Mouse (Mus musculus) large intestine, adult 2 months (tissue): ENCODE measurements at regions not wholly inside any gene's neighbourhood (a gene's known extent, or its start where the extent isn't known, plus 50 kb on each side); places are given as distances from the start of the nearest gene placed in this dataset.

ENCODE experiments used
- DNase-seq: peaks from one replicate; pipeline ENCODE4 v3.0.0-alpha.2; 2012; ENCODE audit warnings: low read depth, low spot score
- WGBS: fragments of 180-500 bp; shearing (Covaris S2); methylation state at CpG from one replicate; pipeline ENCODE4 v1.1.7; 2018; 5-methylcytosine and 5-hydroxymethylcytosine counted together

GRCm38 (mm10) chr7:136065038-136065678 is 349.0 kb upstream of the Mki67 start:
- no peak for DNase-seq
- 61% methylated on average over 12 of the region's 12 CpGs for WGBS

GRCm38 (mm10) chr7:136065679-136066055 is 349.5 kb upstream of the Mki67 start:
- DNase-seq = no peak
- 70% methylated on average over 10 of the region's 10 CpGs for WGBS

- no peak for DNase-seq
- 46% methylated on average over 5 of the region's 5 CpGs for WGBS
Observed at GRCm38 (mm10) chr7:136070881-136071280, 354.7 kb upstream of the Mki67 start.

- WGBS = 84% methylated on average over 4 of the region's 4 CpGs
- DNase-seq = no peak
Observed at GRCm38 (mm10) chr7:136071331-136071730, 355.2 kb upstream of the Mki67 start.

GRCm38 (mm10) chr7:136073265-136073799 is 357.2 kb upstream of the Mki67 start:
- WGBS = 71% methylated on average over 6 of the region's 6 CpGs
- no peak for DNase-seq

- WGBS = 74% methylated on average over 2 of the region's 2 CpGs
Observed at GRCm38 (mm10) chr7:136074043-136074442, 357.9 kb upstream of the Mki67 start.

GRCm38 (mm10) chr7:136081534-136082252 is 365.5 kb upstream of the Mki67 start:
- no peak for DNase-seq
- 42% methylated on average over 7 of the region's 7 CpGs for WGBS

More at GRCm38 (mm10) chr7:136074043-136074442, 357.9 kb upstream of the Mki67 start:
- DNase-seq = no peak

GRCm38 (mm10) chr7:136082253-136082867 is 366.2 kb upstream of the Mki67 start:
- no peak for DNase-seq
- WGBS = 73% methylated on average over 4 of the region's 4 CpGs

- DNase-seq = no peak
- WGBS = 81% methylated on average over 10 of the region's 10 CpGs
Observed at GRCm38 (mm10) chr7:136083005-136083404, 366.8 kb upstream of the Mki67 start.

GRCm38 (mm10) chr7:136083571-136084342 is 367.6 kb upstream of the Mki67 start:
- DNase-seq = no peak
- 49% methylated on average over 14 of the region's 14 CpGs for WGBS

- DNase-seq = no peak
Observed at GRCm38 (mm10) chr7:136088785-136089184, 372.6 kb upstream of the Mki67 start.

GRCm38 (mm10) chr7:136094681-136095360 is 378.7 kb upstream of the Mki67 start:
- WGBS = 60% methylated on average over 14 of the region's 14 CpGs
- DNase-seq = no peak

More at GRCm38 (mm10) chr7:136088785-136089184, 372.6 kb upstream of the Mki67 start:
- 77% methylated on average over 6 of the region's 6 CpGs for WGBS

- no peak for DNase-seq
- 83% methylated on average over 4 of the region's 4 CpGs for WGBS
Observed at GRCm38 (mm10) chr7:136104021-136104420, 387.9 kb upstream of the Mki67 start.

GRCm38 (mm10) chr7:136112163-136112562 is 396.0 kb upstream of the Mki67 start:
- no peak for DNase-seq
- WGBS = 68% methylated on average over 6 of the region's 6 CpGs

GRCm38 (mm10) chr7:136120930-136121329 is 404.8 kb upstream of the Mki67 start:
- WGBS = 49% methylated on average over 7 of the region's 7 CpGs
- DNase-seq = no peak

- no peak for DNase-seq
- WGBS = 80% methylated on average over 1 of the region's 1 CpGs
Observed at GRCm38 (mm10) chr7:136121406-136121805, 405.2 kb upstream of the Mki67 start.

- DNase-seq = no peak
- WGBS = 54% methylated on average over 2 of the region's 2 CpGs
Observed at GRCm38 (mm10) chr7:136124786-136125185, 408.6 kb upstream of the Mki67 start.

GRCm38 (mm10) chr7:136126393-136126792 is 410.2 kb upstream of the Mki67 start:
- WGBS = 80% methylated on average over 3 of the region's 3 CpGs
- no peak for DNase-seq

GRCm38 (mm10) chr7:136127576-136127975 is 411.4 kb upstream of the Mki67 start:
- WGBS = 66% methylated on average over 2 of the region's 2 CpGs
- DNase-seq = no peak
